Mouse (Mus musculus) ES-E14 (cell line): ENCODE measurements around the gene Plscr5. TPM values are rescaled to one million over a fixed set of nuclear protein-coding genes. Genes with fewer than 3 reads are reported as not detected.
A peak's percentile ranks its signal among the peaks of the same experiment; 100 is the strongest.

Experiments used
- DNase-seq: peaks from one replicate; pipeline ENCODE4 v3.0.0-alpha.2; 2013; ENCODE audit warnings: low read depth, low spot score
- H3K27ac ChIP-seq: 2 replicates; pipeline ENCODE4 v1.5.1; 2012; ENCODE audit warnings: low read depth, mild to moderate bottlenecking, low read length, moderate library complexity, mixed read lengths; ENCODE audit not compliant: poor library complexity, insufficient read depth, severe bottlenecking
- H3K36me3 ChIP-seq: 2 replicates; pipeline ENCODE4 v1.6.1; 2012; ENCODE audit warnings: mild to moderate bottlenecking, low read length, moderate library complexity, mixed read lengths; ENCODE audit not compliant: control insufficient read depth, poor library complexity, insufficient read depth, severe bottlenecking
- H3K4me1 ChIP-seq, 2 experiments: fragments of 150-350 bp in 1 of 2; sonication (generic) in 1 of 2; 2 replicates each; pipeline ENCODE4 v1.6.1; 2012; ENCODE audit warnings: low read length in 2 of 2, mild to moderate bottlenecking in 1 of 2, mixed read lengths in 1 of 2; ENCODE audit not compliant: control insufficient read depth in 2 of 2, insufficient read depth in 2 of 2, poor library complexity in 1 of 2
- H3K4me3 ChIP-seq, 2 experiments: fragments of 150-350 bp in 1 of 2; sonication (generic) in 1 of 2; 2 replicates each; pipeline ENCODE4 v1.5.1; 2012; ENCODE audit warnings: low read length in 2 of 2, low read depth in 1 of 2, mild to moderate bottlenecking in 1 of 2, mixed read lengths in 1 of 2; ENCODE audit not compliant: insufficient read depth in 1 of 2, poor library complexity in 1 of 2, severe bottlenecking in 1 of 2
- H3K9ac ChIP-seq: 2 replicates; pipeline ENCODE4 v1.6.1; 2012; ENCODE audit warnings: low read depth, mild to moderate bottlenecking, low read length, mixed read lengths; ENCODE audit not compliant: poor library complexity, insufficient read depth, severe bottlenecking
- H3K9me3 ChIP-seq: fragments of 150-350 bp; sonication (generic); 2 replicates; pipeline ENCODE4 v1.6.1; 2012; ENCODE audit warnings: low read depth, mild to moderate bottlenecking, low read length; ENCODE audit not compliant: control insufficient read depth, insufficient read depth
- CHD2 ChIP-seq: IDR thresholded peaks from 2 replicates; pipeline ENCODE4 v1.6.1; 2014; ENCODE audit warnings: mild to moderate bottlenecking, low read depth, low read length, inconsistent platforms
- HCFC1 ChIP-seq: IDR thresholded peaks from 2 replicates; pipeline ENCODE4 v1.6.1; 2012; ENCODE audit warnings: low read length, inconsistent platforms, borderline replicate concordance; ENCODE audit not compliant: insufficient read depth
- MAFK ChIP-seq: IDR thresholded peaks from 2 replicates; pipeline ENCODE4 v1.6.1; 2014; ENCODE audit warnings: mild to moderate bottlenecking, low read depth, low read length, inconsistent platforms; ENCODE audit not compliant: insufficient read depth
- ZC3H11A ChIP-seq: IDR thresholded peaks from 2 replicates; pipeline ENCODE4 v1.6.1; 2012; ENCODE audit warnings: low read depth, mild to moderate bottlenecking, inconsistent platforms, low read length, borderline replicate concordance
- ZNF384 ChIP-seq: IDR thresholded peaks from 2 replicates; pipeline ENCODE4 v1.6.1; 2012; ENCODE audit warnings: low read depth, low read length, inconsistent platforms
- in situ Hi-C, 2 experiments: fragments of 600-800 bp; cut with MboI; formaldehyde crosslinking; loops; one replicate each; pipeline ENCODE4 v1.15.1; 2025; ENCODE audit warnings: low sequenced_read_pairs in 2 of 2, inconsistent platforms in 1 of 2; ENCODE audit not compliant: unreplicated experiment in 2 of 2
- total RNA-seq: library from RNA; depleted of rRNA; stranded (reverse); fragments of 300-350 nt; gene quantifications from 2 replicates; pipeline ENCODE4 v1.2.3, GENCODE M21; 2012

The Plscr5 gene
- total RNA-seq, 1 experiment = not detected

DNA sequence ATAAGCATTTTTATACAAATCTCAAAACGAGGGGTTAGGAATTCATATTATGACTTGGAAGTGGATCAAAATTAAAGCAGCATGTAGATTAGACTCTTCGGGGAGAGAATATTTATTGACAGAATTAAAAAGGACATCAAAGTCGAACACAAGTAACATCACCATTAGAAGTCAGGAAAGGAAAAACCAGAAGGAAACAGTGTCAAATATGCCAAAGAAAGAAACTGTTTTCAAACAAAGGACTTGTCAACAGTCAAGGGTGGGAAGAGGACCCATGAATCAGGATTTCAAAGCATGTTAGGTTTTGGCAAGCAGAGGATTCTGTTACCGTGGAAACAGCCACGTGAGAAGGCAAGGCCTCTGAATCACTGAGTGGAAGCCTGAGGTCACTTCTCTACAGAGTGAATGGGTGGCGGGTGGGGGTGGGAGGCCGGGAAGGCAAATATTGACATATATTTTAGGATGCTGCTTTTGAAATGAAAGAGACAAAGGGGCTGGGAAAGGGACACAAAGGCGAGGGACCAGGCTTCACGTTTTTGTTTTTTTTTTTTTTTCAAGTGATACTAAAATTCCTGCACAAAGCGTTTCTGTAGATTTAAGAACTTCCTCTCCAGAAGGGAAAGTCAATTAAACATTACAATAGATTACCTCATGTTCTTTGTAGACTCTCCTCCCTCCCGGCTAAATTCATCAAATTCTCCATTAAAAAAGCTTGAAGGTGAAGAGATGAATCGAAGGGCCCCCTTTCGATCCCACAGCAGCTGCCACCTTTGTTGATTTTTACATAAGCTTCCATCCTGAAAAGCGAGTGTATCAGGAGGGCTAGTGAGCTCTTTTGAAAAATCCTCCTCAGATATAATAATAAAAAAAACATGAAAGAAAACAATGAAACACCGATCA, 18.3 kb upstream of the Plscr5 start:
- in situ Hi-C loops = no loop called here
- Histone ChIP-seq H3K9me3 (no peaks in the 10 kb centered on the region), H3K27ac (no peak overlapping the region), H3K4me1 (no peaks in the 10 kb centered on the region), H3K4me3 (no peak overlapping the region), H3K36me3 (no peaks in the 10 kb centered on the region), H3K9ac (no peak overlapping the region)
- no peak for TF ChIP-seq ZC3H11A
- no peak for TF ChIP-seq MAFK
- no peak for TF ChIP-seq ZNF384
- DNase-seq = peak; percentile 27

DNA sequence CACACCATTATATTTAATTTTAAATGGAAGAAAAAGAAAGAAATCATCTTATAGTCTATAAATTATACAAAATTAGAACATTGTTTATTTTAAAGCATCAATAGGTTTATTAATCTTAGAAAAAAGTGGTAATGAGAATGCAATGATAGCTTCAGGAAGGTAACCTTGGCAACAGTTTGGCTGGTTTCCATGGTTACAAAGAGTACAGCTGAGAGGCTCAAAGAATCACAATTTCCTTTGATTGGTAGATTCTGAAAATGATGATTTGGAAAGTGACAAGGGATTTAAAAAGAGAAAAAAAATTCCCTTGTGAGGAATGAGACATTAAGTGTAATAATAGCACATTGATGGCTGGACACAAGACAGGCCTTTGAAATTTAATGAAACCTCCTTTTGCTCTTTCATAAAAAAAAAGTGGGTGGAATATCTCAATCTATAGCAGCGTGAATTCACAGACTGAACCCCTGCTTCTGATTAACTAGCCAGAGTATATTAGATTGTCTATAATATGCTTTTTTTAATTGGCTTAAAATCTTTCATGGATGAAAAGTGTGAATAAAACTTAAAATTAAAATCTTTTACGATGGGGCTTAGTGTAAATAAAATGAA, 13.8 kb upstream of the Plscr5 start:
- Histone ChIP-seq H3K27ac (no peak overlapping the region), H3K4me3 (no peak overlapping the region), H3K9ac (no peak overlapping the region), H3K4me1 (no peaks in the 10 kb centered on the region), H3K36me3 (no peaks in the 10 kb centered on the region), H3K9me3 (no peaks in the 10 kb centered on the region)
- DNase-seq = no peak
- in situ Hi-C loops = no loop called here
- TF ChIP-seq CHD2 = no peak
- TF ChIP-seq ZNF384 = no peak
- no peak for TF ChIP-seq MAFK
- no peak for TF ChIP-seq ZC3H11A
- TF ChIP-seq HCFC1 = no peak

DNA sequence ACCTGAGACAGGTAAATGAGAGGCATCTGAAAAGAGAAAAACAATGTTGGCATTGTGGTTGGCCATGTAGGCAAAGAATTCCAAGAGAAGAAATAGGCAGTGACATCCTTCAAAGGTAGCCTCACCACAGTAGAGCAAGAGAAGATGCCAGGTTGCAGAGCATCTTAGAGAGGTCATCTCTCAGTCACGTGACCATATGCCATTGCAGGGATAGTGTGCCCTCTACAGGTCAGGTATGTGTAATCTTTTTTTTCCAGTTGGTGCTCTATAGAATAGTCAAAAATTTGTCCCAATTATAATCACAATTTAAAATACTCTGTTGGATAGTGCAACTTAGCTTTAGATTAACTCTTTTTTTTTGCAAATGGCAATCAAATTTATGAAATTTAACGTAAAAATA, 1.4 kb upstream of the Plscr5 start:
- Histone ChIP-seq H3K36me3 (no peaks in the 10 kb centered on the region), H3K9me3 (no peaks in the 10 kb centered on the region), H3K9ac (no peak overlapping the region), H3K4me1 (no peaks in the 10 kb centered on the region), H3K4me3 (no peak overlapping the region), H3K27ac (no peak overlapping the region)
- DNase-seq = no peak
- in situ Hi-C loops = no loop called here
- TF ChIP-seq HCFC1 (no peak), ZC3H11A (no peak), ZNF384 (no peak), MAFK (no peak), CHD2 (no peak)

DNA sequence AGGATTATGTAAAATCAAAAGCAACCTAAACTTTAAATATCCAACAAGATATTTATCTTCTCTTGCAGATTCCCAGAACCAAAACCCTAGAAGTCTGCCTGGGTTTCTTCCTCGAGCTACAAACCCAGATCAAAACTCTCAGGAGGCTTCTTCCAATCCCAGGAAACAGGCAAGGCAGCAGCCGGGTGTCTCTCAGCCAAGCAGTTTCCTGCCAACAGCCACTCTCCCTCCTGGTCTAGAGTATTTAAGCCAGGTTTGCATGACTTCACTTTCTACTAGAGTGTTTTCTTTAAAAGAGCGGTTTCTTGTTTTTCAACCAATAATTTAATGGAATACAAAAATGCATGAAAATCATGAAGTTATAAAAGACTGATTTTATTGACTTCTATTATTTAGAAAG, 5.7 kb downstream of the Plscr5 start:
- TF ChIP-seq ZNF384 (no peak), CHD2 (no peak), MAFK (no peak), HCFC1 (no peak), ZC3H11A (no peak)
- Histone ChIP-seq H3K36me3 (no peaks in the 10 kb centered on the region), H3K4me1 (no peaks in the 10 kb centered on the region), H3K27ac (no peak overlapping the region), H3K9me3 (no peaks in the 10 kb centered on the region), H3K9ac (no peak overlapping the region), H3K4me3 (no peak overlapping the region)
- in situ Hi-C loops = no loop called here
- DNase-seq = no peak
